Mouse (Mus musculus) brain, embryonic 14.5 days (tissue): ENCODE results near the gene CN725425. TPM values are rescaled to one million over a fixed set of nuclear protein-coding genes. Genes with fewer than 3 reads are reported as not detected.

ENCODE experiments used
- DNase-seq: peaks from one replicate; pipeline ENCODE4 v3.0.0-alpha.2; 2011; ENCODE audit warnings: low read depth
- CTCF ChIP-seq: fragments of 200-500 bp; IDR thresholded peaks from 2 replicates; pipeline ENCODE4 v1.5.1; 2012; ENCODE audit warnings: inconsistent platforms, mild to moderate bottlenecking, moderate library complexity, borderline replicate concordance; ENCODE audit not compliant: insufficient read depth, insufficient read length; ENCODE audit errors: extremely low read depth
- POLR2A ChIP-seq: fragments of 200-500 bp; IDR thresholded peaks from 2 replicates; pipeline ENCODE4 v1.6.1; 2012; ENCODE audit warnings: mild to moderate bottlenecking, inconsistent platforms, borderline replicate concordance; ENCODE audit not compliant: poor library complexity, insufficient read depth, insufficient read length, severe bottlenecking; ENCODE audit errors: extremely low read depth
- polyA plus RNA-seq: library from polyadenylated mRNA; depleted of rRNA; stranded (reverse); fragments of >200 nt; gene quantifications from 2 replicates; pipeline ENCODE4 v1.2.3, GENCODE M21; 2012; rRNA removed

CN725425 gene
- not detected in 2 replicates for polyA plus RNA-seq

DNA sequence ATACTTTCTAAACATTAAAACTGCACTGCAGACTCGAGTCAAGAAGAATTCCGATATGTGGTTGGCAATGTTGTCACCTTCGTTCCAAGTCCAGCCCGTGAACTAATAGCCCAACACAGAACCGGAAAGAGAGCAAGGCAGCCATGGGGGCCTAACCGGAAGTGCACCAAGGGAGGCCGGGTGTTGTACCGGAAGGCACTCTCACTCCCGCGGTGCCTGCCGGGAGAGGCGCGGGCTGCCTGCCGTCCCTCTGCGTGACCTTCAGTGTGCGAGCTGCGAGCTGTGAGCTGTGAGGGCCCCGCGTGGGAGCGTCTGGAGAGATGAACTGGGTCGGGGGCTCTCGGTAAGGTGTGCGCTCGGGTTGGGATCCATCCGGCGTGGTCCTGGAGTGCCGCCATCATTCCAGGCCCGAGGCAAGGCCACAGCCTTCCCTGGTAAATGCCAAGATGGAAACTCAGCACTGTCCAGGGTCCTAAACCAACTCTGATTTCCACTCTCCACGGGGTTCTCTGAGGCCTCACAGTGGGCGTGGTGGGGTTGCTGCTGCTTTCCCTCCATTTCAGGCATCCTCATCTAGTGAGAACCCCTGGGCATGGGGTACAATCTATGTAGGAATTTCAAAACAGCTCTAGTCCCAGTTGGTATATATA is at the start of gene CN725425:
TSS of gene CN725425 (plus strand) at position 239 of the 650 bp plus-strand sequence.
- TF ChIP-seq CTCF = no peak
- no peak for TF ChIP-seq POLR2A

GRCm38 (mm10) chr15:91152592-91152991 is 46.7 kb upstream of the CN725425 start:
- DNase-seq = peak; percentile 42
- TF ChIP-seq POLR2A = no peak
- TF ChIP-seq CTCF = no peak

More for the DNA sequence above, at the start of gene CN725425:
- no peak for DNase-seq

DNA sequence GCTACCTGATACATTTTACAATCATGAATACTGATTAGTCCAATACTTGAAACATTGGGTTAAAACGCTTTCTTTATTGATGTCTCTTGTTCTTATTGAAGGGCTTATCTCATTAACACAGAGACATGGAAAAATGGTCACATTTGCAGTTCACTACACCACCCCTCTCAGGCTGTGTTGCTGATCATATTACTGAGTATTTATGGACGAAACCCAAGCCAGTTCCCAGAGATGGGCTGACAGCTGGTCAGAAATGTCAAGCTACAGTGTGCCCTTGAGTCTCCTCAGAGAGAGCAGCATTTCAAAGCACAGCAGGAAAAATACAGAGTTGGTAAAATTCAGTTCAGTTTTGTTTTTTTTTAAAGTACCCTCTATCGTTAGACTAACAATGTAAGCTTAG is 46.0 kb upstream of the CN725425 start:
- TF ChIP-seq POLR2A (no peak), CTCF (no peak)
- no peak for DNase-seq

- no peak for TF ChIP-seq POLR2A
- no peak for TF ChIP-seq CTCF
Observed at GRCm38 (mm10) chr15:91161153-91161552, 38.1 kb upstream of the CN725425 start.

GRCm38 (mm10) chr15:91163454-91163853 is 35.8 kb upstream of the CN725425 start:
- TF ChIP-seq CTCF = no peak
- no peak for TF ChIP-seq POLR2A
- no peak for DNase-seq

More at GRCm38 (mm10) chr15:91161153-91161552, 38.1 kb upstream of the CN725425 start:
- DNase-seq = no peak

DNA sequence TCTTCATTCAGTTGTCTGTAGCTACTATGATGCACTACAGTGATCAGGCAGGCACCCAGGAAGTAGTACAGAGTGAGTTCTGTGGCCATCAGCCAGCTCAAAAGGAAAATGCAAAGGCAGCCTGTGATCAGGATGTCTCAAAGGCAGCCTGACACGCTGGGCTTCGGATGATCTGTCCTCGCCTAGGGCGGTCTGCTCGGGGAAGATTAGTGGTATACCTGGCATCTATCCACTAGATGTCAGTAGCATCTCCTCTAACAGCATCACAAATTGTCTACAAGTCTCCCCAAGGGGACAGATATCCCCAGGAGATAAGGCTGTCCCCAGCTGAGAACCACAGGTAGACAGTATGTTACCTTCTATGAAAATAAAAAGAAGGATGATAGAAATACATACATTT is 34.3 kb upstream of the CN725425 start:
- DNase-seq = peak; percentile 75
- peak; percentile 55; the same call in 1 of the 2 replicates for TF ChIP-seq CTCF
- TF ChIP-seq POLR2A = no peak

DNA sequence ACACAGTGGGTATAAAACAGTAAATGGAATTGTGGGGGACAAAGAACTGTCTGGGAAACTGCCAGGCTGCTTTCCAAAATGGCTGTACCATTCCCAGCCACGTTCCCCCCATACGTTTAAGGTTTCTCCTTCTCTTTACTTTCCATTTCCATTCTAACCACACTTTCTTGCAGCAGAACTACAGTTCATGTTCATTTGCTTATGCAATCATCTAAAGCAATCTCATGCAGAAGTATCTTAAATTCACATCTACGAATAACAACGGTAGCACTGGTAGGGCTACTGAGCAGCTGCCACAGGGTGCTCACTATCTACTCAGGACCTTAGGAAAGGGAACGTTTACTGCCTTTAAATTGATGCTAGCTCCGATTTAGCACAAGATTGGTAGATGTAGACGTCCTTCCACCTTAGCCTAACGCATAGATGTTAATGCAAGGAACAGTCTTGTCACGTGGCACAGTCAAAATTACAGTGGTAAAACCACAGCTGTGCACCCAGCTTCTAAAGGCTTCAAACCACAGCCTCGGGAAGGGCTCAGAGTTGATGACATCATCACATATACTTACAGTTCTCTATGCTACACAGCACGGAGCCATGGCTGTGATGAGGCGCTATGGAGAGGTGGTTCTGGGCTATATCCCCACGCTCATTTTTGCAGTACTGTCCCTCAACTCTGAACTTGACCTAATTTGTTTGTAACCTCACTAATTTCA is 31.3 kb upstream of the CN725425 start:
- no peak for DNase-seq
- no peak for TF ChIP-seq POLR2A
- no peak for TF ChIP-seq CTCF

DNA sequence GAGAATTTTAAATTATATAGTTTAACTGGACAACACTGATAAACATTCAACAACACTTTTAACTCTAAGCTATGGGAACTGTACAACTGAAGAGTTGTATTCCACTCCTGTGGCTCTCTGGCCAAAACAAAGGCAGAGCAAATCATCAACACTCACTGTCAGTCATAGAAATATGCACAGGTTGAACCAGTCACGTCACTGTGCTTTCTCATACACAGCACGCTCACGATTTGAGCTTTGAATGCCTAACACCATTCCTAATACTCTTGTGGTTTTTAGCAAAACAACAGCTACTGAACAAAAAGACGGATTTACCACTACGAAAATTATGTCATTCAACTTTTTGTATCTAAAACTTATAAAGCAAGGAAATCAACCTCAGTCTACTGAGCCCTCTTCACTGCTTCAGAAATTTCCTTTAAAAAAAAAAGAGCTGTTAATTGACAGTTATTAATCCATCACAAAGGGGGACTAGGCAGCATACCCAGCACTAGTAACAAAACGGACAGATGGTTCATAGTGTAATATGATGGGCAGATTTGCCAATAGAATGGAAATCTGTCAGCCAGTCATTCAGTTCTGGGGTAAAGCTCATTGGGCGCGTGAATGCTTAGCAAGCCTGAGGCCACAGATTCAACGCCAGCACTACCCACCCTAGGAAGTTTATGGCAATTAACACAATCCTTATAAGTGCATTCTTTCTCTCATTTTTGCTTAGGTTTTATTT is 28.5 kb upstream of the CN725425 start:
- peak; percentile 87 for DNase-seq

DNA sequence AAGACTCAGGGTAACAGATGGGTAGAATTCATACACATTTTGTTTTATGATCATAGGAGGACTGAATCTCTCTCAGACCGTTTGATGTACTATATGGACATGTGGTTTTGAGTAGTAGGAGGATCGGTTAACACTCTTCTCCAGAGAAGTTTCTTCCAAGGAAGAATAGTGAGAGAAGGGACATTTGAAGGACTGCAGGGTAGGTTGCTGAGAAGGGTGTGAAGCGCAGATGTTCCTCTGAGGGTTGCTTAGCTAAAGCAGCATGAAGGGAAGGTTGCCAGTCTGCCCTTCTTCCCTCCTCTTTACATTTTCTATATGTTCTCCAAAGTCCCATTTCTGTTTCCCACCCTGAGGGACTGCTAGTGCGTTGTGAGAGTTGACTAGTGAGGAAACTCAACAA is 28.0 kb upstream of the CN725425 start:
- DNase-seq = peak; percentile 69
- TF ChIP-seq CTCF (no peak), POLR2A (no peak)

More for the DNA sequence above, 28.5 kb upstream of the CN725425 start:
- no peak for TF ChIP-seq CTCF
- no peak for TF ChIP-seq POLR2A

GRCm38 (mm10) chr15:91172193-91172592 is 27.1 kb upstream of the CN725425 start:
- DNase-seq = peak; percentile 42
- TF ChIP-seq POLR2A (no peak), CTCF (no peak)

DNA sequence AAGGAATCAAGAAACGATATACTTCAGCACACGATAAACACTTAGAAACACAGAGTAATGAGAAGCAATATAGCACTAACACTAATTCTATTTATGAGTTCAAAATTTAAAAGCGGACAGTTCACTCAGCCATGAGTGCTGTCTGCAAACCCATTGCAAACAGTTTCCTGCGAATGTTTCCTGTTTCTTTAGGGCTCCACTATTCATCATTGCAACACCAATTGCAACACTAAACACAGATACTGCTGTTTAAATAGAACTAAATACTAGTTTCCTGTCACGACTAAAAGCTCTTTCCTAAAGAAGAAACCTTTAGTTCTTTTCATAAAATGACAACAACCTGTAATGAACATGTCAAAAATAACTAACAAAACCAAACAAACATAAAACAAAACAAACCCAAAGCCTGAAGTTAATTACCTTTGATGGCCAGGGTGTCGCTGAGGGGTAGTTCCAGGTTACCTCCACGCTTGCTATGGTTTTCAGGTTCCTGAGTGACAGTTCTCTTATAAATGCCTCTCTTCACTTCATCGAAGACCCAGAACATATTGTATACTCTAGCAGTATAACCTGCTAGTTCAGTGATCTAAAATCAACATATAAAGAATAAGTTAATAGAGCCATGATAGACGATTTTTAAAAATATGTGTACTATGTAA is 20.5 kb upstream of the CN725425 start:
- DNase-seq = no peak
- TF ChIP-seq CTCF (no peak), POLR2A (no peak)

DNA sequence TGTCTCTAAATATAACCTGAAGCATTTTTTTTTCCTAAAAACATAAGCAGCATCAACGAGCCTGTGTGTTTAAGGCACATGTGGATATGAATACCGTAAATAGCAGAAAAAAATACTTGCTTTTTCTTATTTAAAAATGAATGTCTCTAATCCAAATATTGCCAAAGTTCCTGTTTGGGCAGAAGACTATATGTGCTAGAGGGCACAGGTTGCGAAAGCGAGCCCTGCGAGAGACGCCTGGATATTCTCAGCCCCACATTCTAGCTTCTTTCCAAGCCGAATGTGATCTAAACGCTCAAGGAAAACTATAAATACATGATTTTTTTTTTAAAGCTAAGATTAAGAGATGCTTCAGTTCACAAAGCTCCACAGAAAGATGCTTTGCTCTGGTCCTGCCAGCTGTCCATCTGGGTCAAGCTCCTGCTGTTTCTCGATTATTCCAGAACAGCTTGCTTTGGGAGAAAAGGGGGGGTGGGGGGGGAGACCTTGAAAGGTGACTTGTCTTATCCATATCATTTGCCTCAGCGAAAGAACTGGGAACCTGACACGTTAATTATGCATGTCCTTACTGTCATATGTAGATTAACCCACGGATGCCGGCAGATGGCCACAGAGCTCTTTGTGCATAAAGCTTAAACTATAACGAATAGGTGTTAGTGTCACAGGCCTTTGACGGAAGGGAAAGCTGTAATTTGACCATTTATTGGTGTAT is 19.2 kb upstream of the CN725425 start:
- TF ChIP-seq POLR2A (no peak), CTCF (no peak)
- peak; percentile 80 for DNase-seq
